Mouse (Mus musculus) intestine, embryonic 14.5 days (tissue): ENCODE measurements around the gene Ltc4s. TPM values are rescaled to one million over a fixed set of nuclear protein-coding genes. Genes with fewer than 3 reads are reported as not detected.

Experiments used
- ATAC-seq: fragments of 200-750 bp; cut with Nextera tagmentation; replicated peaks from 2 replicates; pipeline ENCODE4 v1.8.0; 2017; ENCODE audit warnings: low read depth, moderate number of reproducible peaks, moderate TSS enrichment, moderate library complexity; ENCODE audit not compliant: low FRiP score, low TSS enrichment
- DNase-seq: peaks from one replicate; pipeline ENCODE4 v3.0.0-alpha.2; 2018; ENCODE audit warnings: low spot score
- H3K27ac ChIP-seq: fragments of 300-500 bp; sonication (generic); 2 replicates; pipeline ENCODE4 v1.5.1; 2014; ENCODE audit warnings: low read depth, mild to moderate bottlenecking, control low read depth
- H3K27me3 ChIP-seq: fragments of 300-500 bp; sonication (generic); replicated peaks from 2 replicates; pipeline ENCODE4 v1.6.1; 2014; ENCODE audit warnings: low read length, control low read depth; ENCODE audit not compliant: control insufficient read depth, insufficient read depth
- H3K36me3 ChIP-seq: fragments of 300-500 bp; sonication (generic); 2 replicates; pipeline ENCODE4 v1.6.1; 2014; ENCODE audit warnings: low read length, control low read depth; ENCODE audit not compliant: control insufficient read depth, insufficient read depth
- H3K4me1 ChIP-seq: fragments of 300-500 bp; sonication (generic); replicated peaks from 2 replicates; pipeline ENCODE4 v1.6.1; 2014; ENCODE audit warnings: low read length, control low read depth, mixed read lengths; ENCODE audit not compliant: control insufficient read depth, insufficient read depth
- H3K4me2 ChIP-seq: fragments of 300-500 bp; sonication (generic); 2 replicates; pipeline ENCODE4 v1.6.1; 2014; ENCODE audit warnings: low read length
- H3K4me3 ChIP-seq: fragments of 300-500 bp; sonication (generic); 2 replicates; pipeline ENCODE4 v1.5.1; 2014; ENCODE audit warnings: low read depth, low read length, control low read depth, mixed read lengths
- H3K9ac ChIP-seq: fragments of 300-500 bp; sonication (generic); 2 replicates; pipeline ENCODE4 v1.6.1; 2014; ENCODE audit warnings: mild to moderate bottlenecking, low read length
- H3K9me3 ChIP-seq: fragments of 300-500 bp; sonication (generic); 2 replicates; pipeline ENCODE4 v1.6.1; 2016; ENCODE audit warnings: low read length, control low read depth; ENCODE audit not compliant: control insufficient read depth
- WGBS: fragments of 180-500 bp; shearing (Covaris S2); extraction: QIAGEN DNeasy Blood & Tissue Kit; methylation state at CpG from one replicate; pipeline ENCODE4 v1.1.7; 2014; 5-methylcytosine and 5-hydroxymethylcytosine counted together
- polyA plus RNA-seq: library from polyadenylated mRNA; unstranded; fragments of >200 nt; fragmentation: Nextera tagmentation; extraction: Ambion mirVana; gene quantifications from 2 replicates; pipeline ENCODE4 v1.2.1, GENCODE M21; 2014

The Ltc4s gene
- polyA plus RNA-seq, 1 experiment from 2014 or later: 3.4 TPM

DNA sequence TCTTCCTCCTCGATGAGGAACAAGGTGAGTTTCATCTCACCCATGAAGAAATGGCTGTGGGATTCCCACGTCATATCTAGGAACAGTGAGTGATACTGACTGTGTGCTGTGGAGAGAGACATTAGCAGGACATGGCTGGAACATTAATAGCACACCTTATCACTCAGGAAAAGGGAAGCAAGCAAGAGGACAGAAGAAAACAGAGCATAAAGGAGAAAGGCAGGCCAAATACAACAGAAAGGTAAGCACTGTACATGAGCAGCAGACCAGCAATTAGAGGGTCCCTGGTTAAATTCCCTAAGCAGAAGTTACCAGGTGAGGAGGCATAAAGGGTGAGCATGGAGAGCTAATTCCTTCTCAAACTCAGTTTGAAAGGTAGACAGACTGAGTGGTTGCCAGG lies 36.7 kb upstream of the Ltc4s start:
- no peak overlapping the region for H3K4me3 ChIP-seq
- H3K4me2 ChIP-seq: no peak overlapping the region
- H3K27ac ChIP-seq: no peak overlapping the region
- no peak for ATAC-seq
- WGBS: 86% methylated on average over 2 of the region's 2 CpGs
- no peaks in the 10 kb centered on the region for H3K27me3 ChIP-seq
- H3K9me3 ChIP-seq: no peaks in the 10 kb centered on the region
- H3K9ac ChIP-seq: no peak overlapping the region
- DNase-seq: no peak
- H3K4me1 ChIP-seq: no peaks in the 10 kb centered on the region
- H3K36me3 ChIP-seq: peaks cover 10% of the 10 kb centered on the region; the same call in 1 of the 2 replicates

- Histone ChIP-seq H3K36me3 (peaks cover 7% of the 10 kb centered on the region; the same call in 1 of the 2 replicates), H3K9ac (no peak overlapping the region), H3K4me1 (no peaks in the 10 kb centered on the region), H3K27ac (no peak overlapping the region), H3K27me3 (no peaks in the 10 kb centered on the region), H3K4me3 (no peak overlapping the region), H3K4me2 (no peak overlapping the region), H3K9me3 (no peaks in the 10 kb centered on the region)
- DNase-seq (no peak), ATAC-seq (no peak)
- WGBS: 91% methylated on average over 2 of the region's 2 CpGs
These were observed 34.4 kb upstream of the Ltc4s start for GRCm38 (mm10) chr11:50272819-50273218.

DNA sequence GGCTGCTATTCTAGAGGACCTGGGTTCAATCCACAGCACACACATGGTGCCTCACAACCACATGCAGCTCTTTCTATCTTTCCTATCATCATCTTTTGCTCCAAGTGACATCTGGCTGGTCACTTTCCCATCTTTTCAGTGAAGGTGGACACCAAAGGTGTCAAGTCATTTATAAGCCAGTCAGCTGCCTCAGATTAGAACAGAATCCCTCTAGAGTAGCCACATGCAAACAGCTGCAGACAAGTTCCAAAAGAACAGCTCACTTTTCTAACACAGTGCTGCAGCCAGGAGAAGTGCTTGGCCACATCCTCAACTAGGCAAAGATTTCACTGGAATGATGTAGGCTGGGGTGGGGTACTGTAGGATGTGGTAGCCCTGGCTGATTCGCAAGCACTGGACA lies 31.5 kb upstream of the Ltc4s start:
- ATAC-seq: no peak
- Histone ChIP-seq H3K9me3 (no peaks in the 10 kb centered on the region), H3K9ac (no peak overlapping the region), H3K36me3 (peaks cover 27% of the 10 kb centered on the region), H3K4me2 (no peak overlapping the region), H3K4me3 (no peak overlapping the region), H3K27ac (no peak overlapping the region), H3K27me3 (no peaks in the 10 kb centered on the region), H3K4me1 (no peaks in the 10 kb centered on the region)
- DNase-seq: no peak
- 100% methylated on average over 1 of the region's 1 CpGs for WGBS

- Histone ChIP-seq H3K4me1 (no peaks in the 10 kb centered on the region), H3K4me2 (no peak overlapping the region), H3K27me3 (no peaks in the 10 kb centered on the region), H3K4me3 (no peak overlapping the region), H3K9me3 (no peaks in the 10 kb centered on the region), H3K27ac (no peak overlapping the region), H3K36me3 (peaks cover 35% of the 10 kb centered on the region), H3K9ac (no peak overlapping the region)
- no peak for ATAC-seq
- WGBS: 89% methylated on average over 2 of the region's 2 CpGs
- DNase-seq: no peak
These were observed 30.7 kb upstream of the Ltc4s start for GRCm38 (mm10) chr11:50269163-50269562.

- no peaks in the 10 kb centered on the region for H3K9me3 ChIP-seq
- H3K36me3 ChIP-seq: peaks cover 50% of the 10 kb centered on the region
- H3K4me2 ChIP-seq: no peak overlapping the region
- no peak overlapping the region for H3K27ac ChIP-seq
- no peak for DNase-seq
- no peak for ATAC-seq
- H3K9ac ChIP-seq: no peak overlapping the region
- H3K4me1 ChIP-seq: no peaks in the 10 kb centered on the region
- WGBS: 98% methylated on average over 3 of the region's 3 CpGs
- no peaks in the 10 kb centered on the region for H3K27me3 ChIP-seq
- no peak overlapping the region for H3K4me3 ChIP-seq
These were observed 28.6 kb upstream of the Ltc4s start for GRCm38 (mm10) chr11:50266997-50267396.

DNA sequence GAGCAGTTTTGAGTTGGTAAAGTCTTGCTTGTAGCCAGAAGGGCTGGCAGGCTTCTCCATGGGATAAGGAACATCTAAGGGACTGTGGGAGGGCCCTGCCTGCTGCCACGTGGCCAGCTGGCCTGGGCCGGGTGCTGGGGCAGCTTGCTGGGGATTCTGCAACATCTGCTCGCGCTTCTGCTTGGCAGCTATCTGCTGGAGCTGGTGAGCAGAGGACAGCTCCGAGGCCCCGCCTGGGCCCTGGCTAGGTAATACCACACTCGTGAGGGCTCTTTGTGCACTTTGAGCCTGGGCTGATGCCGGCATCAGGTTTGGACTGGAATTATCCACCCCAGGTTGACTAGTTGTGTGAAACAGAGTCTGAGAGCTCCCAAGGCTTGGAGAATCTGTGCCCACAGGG lies 27.5 kb upstream of the Ltc4s start:
- H3K27me3 ChIP-seq: no peaks in the 10 kb centered on the region
- H3K4me3 ChIP-seq: no peak overlapping the region
- peaks cover 61% of the 10 kb centered on the region for H3K36me3 ChIP-seq
- no peaks in the 10 kb centered on the region for H3K4me1 ChIP-seq
- WGBS: 83% methylated on average over 8 of the region's 8 CpGs
- no peaks in the 10 kb centered on the region for H3K9me3 ChIP-seq
- no peak overlapping the region for H3K27ac ChIP-seq
- H3K9ac ChIP-seq: no peak overlapping the region
- H3K4me2 ChIP-seq: no peak overlapping the region
- DNase-seq: no peak
- no peak for ATAC-seq

DNA sequence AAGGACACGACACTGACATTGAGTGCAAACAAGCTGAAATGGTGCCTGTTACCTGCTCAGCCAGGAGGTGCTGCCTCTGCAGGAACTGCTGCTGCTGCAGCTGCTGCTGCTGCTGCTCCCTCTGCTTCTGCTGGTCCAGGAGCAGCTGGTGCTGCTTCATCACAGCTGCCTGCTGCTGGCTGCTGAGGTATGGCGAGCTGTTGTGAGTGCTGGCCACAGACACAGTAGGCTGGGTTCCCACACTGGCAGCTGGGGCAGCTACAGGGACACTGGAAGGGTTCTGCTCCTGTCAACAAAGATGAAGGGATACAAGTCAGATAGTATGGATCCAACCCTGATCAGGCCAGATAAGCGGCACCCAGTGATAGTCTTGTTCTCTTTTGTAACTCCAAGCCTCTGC lies 24.8 kb upstream of the Ltc4s start:
- no peak overlapping the region for H3K4me2 ChIP-seq
- H3K9ac ChIP-seq: no peak overlapping the region
- WGBS: 89% methylated on average over 3 of the region's 3 CpGs
- no peaks in the 10 kb centered on the region for H3K9me3 ChIP-seq
- ATAC-seq (no peak), DNase-seq (no peak)
- H3K4me1 ChIP-seq: no peaks in the 10 kb centered on the region
- peaks cover 88% of the 10 kb centered on the region for H3K36me3 ChIP-seq
- H3K27me3 ChIP-seq: no peaks in the 10 kb centered on the region
- no peak overlapping the region for H3K4me3 ChIP-seq
- no peak overlapping the region for H3K27ac ChIP-seq

DNA sequence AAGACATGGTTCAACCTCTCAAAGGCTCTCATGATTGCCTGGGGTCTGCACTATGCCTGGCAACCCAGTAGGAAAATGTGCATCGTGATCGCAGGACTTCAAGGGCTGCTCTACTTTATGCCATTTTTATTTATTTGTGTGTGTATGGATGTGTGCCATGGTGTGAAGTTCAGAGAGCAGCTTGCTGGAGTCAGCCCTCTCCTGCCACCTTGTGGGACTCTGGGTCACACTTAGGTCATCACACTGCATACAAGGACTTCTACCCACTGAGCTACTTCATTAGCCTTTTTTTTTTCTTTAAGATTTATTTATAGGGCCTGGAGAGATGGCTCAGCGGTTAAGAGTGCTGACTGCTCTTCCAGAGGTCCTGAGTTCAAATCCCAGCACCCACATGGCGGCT lies 23.6 kb upstream of the Ltc4s start:
- no peak for DNase-seq
- WGBS: 83% methylated on average over 4 of the region's 4 CpGs
- no peaks in the 10 kb centered on the region for H3K4me1 ChIP-seq

DNA sequence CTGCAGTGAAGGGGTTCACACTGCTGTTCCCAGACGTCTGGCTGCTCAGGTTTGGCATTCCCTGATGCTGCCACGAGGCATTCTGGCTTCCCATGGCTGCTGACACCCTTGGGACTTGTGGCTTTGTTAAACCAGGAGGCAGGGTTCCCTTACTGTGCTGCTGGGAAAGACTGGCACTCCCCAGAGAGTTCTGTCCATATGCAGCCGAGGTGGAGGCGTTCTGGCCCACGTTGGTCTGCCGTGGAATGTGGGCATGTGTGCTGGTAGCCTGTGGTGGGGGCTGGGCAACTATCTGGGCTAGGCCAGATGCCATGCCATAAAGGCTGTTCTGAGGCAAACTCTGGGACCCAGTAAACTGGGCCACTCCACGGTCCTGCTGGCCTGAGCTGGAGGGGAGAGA lies 19.9 kb upstream of the Ltc4s start:
- H3K27ac ChIP-seq: no peak overlapping the region
- no peak for DNase-seq
- no peaks in the 10 kb centered on the region for H3K9me3 ChIP-seq
- WGBS: 85% methylated on average over 7 of the region's 7 CpGs
- no peak overlapping the region for H3K4me2 ChIP-seq
- ATAC-seq: no peak
- no peaks in the 10 kb centered on the region for H3K27me3 ChIP-seq
- no peak overlapping the region for H3K9ac ChIP-seq
- 0 out of 2 replicates have a peak, but pooled peaks cover under 1% of the 10 kb centered on the region for H3K4me1 ChIP-seq
- no peak overlapping the region for H3K4me3 ChIP-seq
- peaks cover 77% of the 10 kb centered on the region for H3K36me3 ChIP-seq

More for the DNA sequence above, 23.6 kb upstream of the Ltc4s start:
- Histone ChIP-seq H3K4me2 (no peak overlapping the region), H3K27ac (no peak overlapping the region), H3K4me3 (no peak overlapping the region), H3K9ac (no peak overlapping the region), H3K9me3 (no peaks in the 10 kb centered on the region), H3K36me3 (peaks cover 98% of the 10 kb centered on the region), H3K27me3 (no peaks in the 10 kb centered on the region)
- ATAC-seq: no peak
